Mouse (Mus musculus): ENCODE data around the gene Gm20481. TPM values are rescaled to one million over a fixed set of nuclear protein-coding genes. Genes with fewer than 3 reads are reported as not detected.
"Not testable (repeated sequence)": the region's sequence is repeated elsewhere in the genome, so short reads cannot be mapped to it uniquely, and the experiment has no call there.

The Gm20481 gene
- total RNA-seq, 1 experiment from 2014 or later: not detected

- no peak for ATAC-seq (ENCODE audit: extremely low read depth, insufficient number of reproducible peaks, low FRiP score, poor library complexity, severe bottlenecking)
Observed at GRCm38 (mm10) chr17:34950514-34951455, 18.9 kb upstream of the Gm20481 start.

- no peak for ATAC-seq (ENCODE audit: extremely low read depth, insufficient number of reproducible peaks, low FRiP score, poor library complexity, severe bottlenecking)
Observed at GRCm38 (mm10) chr17:34951636-34952377, 17.9 kb upstream of the Gm20481 start.

- peak; percentile 66 for ATAC-seq (ENCODE audit: extremely low read depth, insufficient number of reproducible peaks, low FRiP score, poor library complexity, severe bottlenecking)
Observed at GRCm38 (mm10) chr17:34952378-34953040, 17.2 kb upstream of the Gm20481 start.

GRCm38 (mm10) chr17:34953258-34953657 is 16.5 kb upstream of the Gm20481 start:
- ATAC-seq (ENCODE audit: extremely low read depth, insufficient number of reproducible peaks, low FRiP score, poor library complexity, severe bottlenecking): no peak

- no peak for ATAC-seq (ENCODE audit: extremely low read depth, insufficient number of reproducible peaks, low FRiP score, poor library complexity, severe bottlenecking)
Observed at GRCm38 (mm10) chr17:34953904-34954303, 15.8 kb upstream of the Gm20481 start.

- no peak for ATAC-seq (ENCODE audit: extremely low read depth, insufficient number of reproducible peaks, low FRiP score, poor library complexity, severe bottlenecking)
Observed at GRCm38 (mm10) chr17:34954831-34955230, 14.9 kb upstream of the Gm20481 start.

GRCm38 (mm10) chr17:34955884-34956283 is 13.8 kb upstream of the Gm20481 start:
- ATAC-seq (ENCODE audit: extremely low read depth, insufficient number of reproducible peaks, low FRiP score, poor library complexity, severe bottlenecking): no peak

GRCm38 (mm10) chr17:34956340-34956739 is 13.4 kb upstream of the Gm20481 start:
- no peak for ATAC-seq (ENCODE audit: extremely low read depth, insufficient number of reproducible peaks, low FRiP score, poor library complexity, severe bottlenecking)

GRCm38 (mm10) chr17:34957291-34957690 is 12.4 kb upstream of the Gm20481 start:
- ATAC-seq (ENCODE audit: extremely low read depth, insufficient number of reproducible peaks, low FRiP score, poor library complexity, severe bottlenecking): not testable (repeated sequence)

GRCm38 (mm10) chr17:34957966-34958365 is 11.7 kb upstream of the Gm20481 start:
- ATAC-seq (ENCODE audit: extremely low read depth, insufficient number of reproducible peaks, low FRiP score, poor library complexity, severe bottlenecking): not testable (repeated sequence)

GRCm38 (mm10) chr17:34958734-34959129 is 11.0 kb upstream of the Gm20481 start:
- ATAC-seq (ENCODE audit: extremely low read depth, insufficient number of reproducible peaks, low FRiP score, poor library complexity, severe bottlenecking): peak; percentile 4; the same call in 1 of the 2 replicates

- ATAC-seq (ENCODE audit: extremely low read depth, insufficient number of reproducible peaks, low FRiP score, poor library complexity, severe bottlenecking): peak; percentile 89
Observed at GRCm38 (mm10) chr17:34959130-34959778, 10.5 kb upstream of the Gm20481 start, which contains the start of gene Hspa1b. Gene Hspa1b, minus strand, starts transcription at chr17:34959238.

- ATAC-seq (ENCODE audit: extremely low read depth, insufficient number of reproducible peaks, low FRiP score, poor library complexity, severe bottlenecking): no peak
Observed at GRCm38 (mm10) chr17:34959881-34960515, 9.7 kb upstream of the Gm20481 start.

GRCm38 (mm10) chr17:34960702-34961493 is 8.8 kb upstream of the Gm20481 start:
- ATAC-seq (ENCODE audit: extremely low read depth, insufficient number of reproducible peaks, low FRiP score, poor library complexity, severe bottlenecking): no peak

GRCm38 (mm10) chr17:34962125-34962524 is 7.6 kb upstream of the Gm20481 start:
- ATAC-seq (ENCODE audit: extremely low read depth, insufficient number of reproducible peaks, low FRiP score, poor library complexity, severe bottlenecking): no peak

- ATAC-seq (ENCODE audit: extremely low read depth, insufficient number of reproducible peaks, low FRiP score, poor library complexity, severe bottlenecking): no peak
Observed at GRCm38 (mm10) chr17:34962841-34963240, 6.9 kb upstream of the Gm20481 start.

- ATAC-seq (ENCODE audit: extremely low read depth, insufficient number of reproducible peaks, low FRiP score, poor library complexity, severe bottlenecking): no peak
Observed at GRCm38 (mm10) chr17:34964640-34965049, 5.1 kb upstream of the Gm20481 start.

GRCm38 (mm10) chr17:34965627-34966026 is 4.1 kb upstream of the Gm20481 start:
- no peak for ATAC-seq (ENCODE audit: extremely low read depth, insufficient number of reproducible peaks, low FRiP score, poor library complexity, severe bottlenecking)

Measured in neutrophil, adult 5-6 weeks (primary cell).